Mouse (Mus musculus) intestine, embryonic 16.5 days (tissue): Measurements from ENCODE around the gene 2900026A02Rik. TPM values are rescaled to one million over a fixed set of nuclear protein-coding genes. Genes with fewer than 3 reads are reported as not detected.

ENCODE experiments used
- ATAC-seq: fragments of 200-750 bp; cut with Nextera tagmentation; 2 replicates; pipeline ENCODE4 v1.8.0; 2017; ENCODE audit warnings: moderate TSS enrichment, moderate library complexity
- H3K27ac ChIP-seq: fragments of 300-500 bp; sonication (generic); 2 replicates; pipeline ENCODE4 v1.5.1; 2014; ENCODE audit warnings: mild to moderate bottlenecking, low read length
- H3K27me3 ChIP-seq: fragments of 300-500 bp; sonication (generic); replicated peaks from 2 replicates; pipeline ENCODE4 v1.6.1; 2014; ENCODE audit warnings: low read length, control low read depth, mixed read lengths; ENCODE audit not compliant: control insufficient read depth, insufficient read depth
- H3K36me3 ChIP-seq: fragments of 300-500 bp; sonication (generic); 2 replicates; pipeline ENCODE4 v1.6.1; 2014; ENCODE audit warnings: low read length, control low read depth; ENCODE audit not compliant: control insufficient read depth, insufficient read depth
- H3K4me1 ChIP-seq: fragments of 300-500 bp; sonication (generic); 2 replicates; pipeline ENCODE4 v1.6.1; 2014; ENCODE audit warnings: low read length, control low read depth, mixed read lengths; ENCODE audit not compliant: control insufficient read depth, insufficient read depth
- H3K4me2 ChIP-seq: fragments of 300-500 bp; sonication (generic); 2 replicates; pipeline ENCODE4 v1.6.1; 2014; ENCODE audit warnings: low read depth, low read length, control low read depth
- H3K4me3 ChIP-seq: fragments of 300-500 bp; sonication (generic); 2 replicates; pipeline ENCODE4 v1.5.1; 2014; ENCODE audit warnings: mild to moderate bottlenecking, low read length
- H3K9ac ChIP-seq: fragments of 300-500 bp; sonication (generic); 2 replicates; pipeline ENCODE4 v1.6.1; 2014; ENCODE audit warnings: low read depth, low read length
- H3K9me3 ChIP-seq: fragments of 300-500 bp; sonication (generic); 2 replicates; pipeline ENCODE4 v1.6.1; 2016; ENCODE audit warnings: low read length, control low read depth; ENCODE audit not compliant: control insufficient read depth
- WGBS: fragments of 180-500 bp; shearing (Covaris S2); extraction: QIAGEN DNeasy Blood & Tissue Kit; methylation state at CpG from one replicate; pipeline ENCODE4 v1.1.7; 2014; 5-methylcytosine and 5-hydroxymethylcytosine counted together
- polyA plus RNA-seq: library from polyadenylated mRNA; unstranded; fragments of >200 nt; fragmentation: Nextera tagmentation; extraction: Ambion mirVana; gene quantifications from 2 replicates; pipeline ENCODE4 v1.2.1, GENCODE M21; 2015

2900026A02Rik gene
- polyA plus RNA-seq, 1 experiment from 2014 or later: 8.3 TPM

DNA sequence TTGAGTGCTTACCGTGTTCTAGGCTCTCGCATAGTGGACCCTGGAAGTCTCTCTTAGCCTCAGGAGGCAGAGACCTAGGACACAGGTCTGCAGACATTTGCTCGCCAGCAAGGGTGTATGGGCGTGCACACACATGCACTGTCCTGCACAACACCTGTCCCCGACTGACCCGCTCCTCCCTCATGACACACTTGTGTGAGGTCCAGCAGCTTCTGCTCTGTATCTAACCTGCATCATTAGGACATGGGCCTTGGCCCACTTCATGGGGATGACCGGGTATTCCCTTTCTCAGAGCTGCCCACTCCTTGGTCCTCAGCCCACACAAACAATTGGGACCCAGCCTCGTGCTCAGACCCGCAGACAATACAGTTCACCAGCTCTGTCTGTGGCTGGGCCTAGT lies 140.0 kb downstream of the 2900026A02Rik start:
- Histone ChIP-seq H3K4me2 (no peak overlapping the region), H3K27me3 (no peaks in the 10 kb centered on the region), H3K4me3 (no peak overlapping the region), H3K4me1 (peaks cover 7% of the 10 kb centered on the region; the same call in 1 of the 2 replicates), H3K9me3 (no peaks in the 10 kb centered on the region), H3K9ac (no peak overlapping the region), H3K27ac (no peak overlapping the region), H3K36me3 (no peaks in the 10 kb centered on the region)
- WGBS: 92% methylated on average over 9 of the region's 9 CpGs
- ATAC-seq: no peak

DNA sequence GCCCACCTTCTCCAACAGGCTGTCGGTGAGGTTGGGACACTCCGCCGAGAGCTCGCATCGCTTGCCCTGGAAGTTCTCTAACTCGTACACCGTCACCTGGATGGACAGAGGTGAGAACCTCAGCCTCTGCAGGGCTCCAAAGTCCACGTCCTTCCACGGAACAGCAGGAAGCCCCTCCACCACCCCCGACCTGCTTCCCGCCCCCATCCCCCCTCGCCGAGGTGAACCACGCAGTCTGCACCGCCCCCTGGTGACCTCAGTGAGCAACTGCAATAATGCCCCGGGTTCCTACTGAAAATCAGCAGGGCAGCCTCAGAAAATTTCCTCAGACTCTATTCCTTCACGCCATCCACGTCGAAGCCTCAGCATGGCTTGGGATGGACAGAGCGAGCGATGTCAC lies 141.3 kb downstream of the 2900026A02Rik start:
- H3K4me2 ChIP-seq: no peak overlapping the region
- H3K36me3 ChIP-seq: no peaks in the 10 kb centered on the region
- no peak overlapping the region for H3K9ac ChIP-seq
- WGBS: 26% methylated on average over 21 of the region's 21 CpGs
- H3K4me1 ChIP-seq: peaks cover 7% of the 10 kb centered on the region; the same call in 1 of the 2 replicates
- H3K4me3 ChIP-seq: no peak overlapping the region
- H3K27ac ChIP-seq: no peak overlapping the region
- H3K9me3 ChIP-seq: no peaks in the 10 kb centered on the region
- no peaks in the 10 kb centered on the region for H3K27me3 ChIP-seq
- no peak for ATAC-seq

DNA sequence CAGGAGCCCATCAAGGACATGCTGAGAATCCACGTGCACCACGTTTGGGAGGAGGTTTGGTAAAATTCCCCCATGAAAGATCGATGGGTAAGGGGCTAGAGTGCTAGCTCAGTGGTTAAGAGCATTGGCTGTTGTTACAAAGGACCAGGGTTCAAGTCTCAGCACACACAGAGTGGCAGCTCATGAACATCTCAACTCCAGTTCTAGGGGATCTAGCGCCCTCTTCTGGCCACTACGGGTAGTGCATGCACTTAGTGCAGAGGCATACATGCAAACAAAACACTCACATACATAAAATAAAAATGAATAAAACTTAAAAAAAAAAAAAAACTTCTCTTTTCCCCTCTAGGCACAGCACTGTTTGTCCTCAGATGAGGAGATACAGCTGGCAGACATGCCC lies 142.3 kb downstream of the 2900026A02Rik start:
- no peaks in the 10 kb centered on the region for H3K9me3 ChIP-seq
- peaks cover 7% of the 10 kb centered on the region; the same call in 1 of the 2 replicates for H3K4me1 ChIP-seq
- no peak overlapping the region for H3K4me3 ChIP-seq
- H3K27me3 ChIP-seq: no peaks in the 10 kb centered on the region
- no peak overlapping the region for H3K9ac ChIP-seq
- H3K27ac ChIP-seq: no peak overlapping the region
- no peaks in the 10 kb centered on the region for H3K36me3 ChIP-seq
- no peak overlapping the region for H3K4me2 ChIP-seq
- no peak for ATAC-seq
- WGBS: 61% methylated on average over 5 of the region's 5 CpGs

DNA sequence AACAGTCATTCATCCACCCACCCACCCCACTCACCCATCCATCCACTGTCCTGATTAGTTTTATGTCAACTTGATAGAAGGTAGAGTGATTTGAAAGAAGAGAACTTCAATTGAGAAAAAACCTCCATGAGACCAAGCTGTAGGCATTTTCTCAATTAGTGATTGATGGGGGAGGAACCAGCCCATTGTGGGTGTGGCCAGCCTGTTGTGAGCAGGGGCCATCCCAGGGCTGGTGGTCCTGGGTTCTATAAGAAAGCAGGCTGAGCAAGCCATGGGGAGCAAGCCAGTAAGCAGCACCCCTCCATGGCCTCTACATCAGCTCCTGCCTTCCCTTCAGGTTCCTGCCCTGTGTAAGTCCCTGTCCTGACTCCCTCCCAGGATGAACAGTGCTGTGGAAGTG lies 151.0 kb downstream of the 2900026A02Rik start, which contains the start of gene Crybb2:
Gene Crybb2, minus strand, starts transcription at position 101 of the 400 bp plus-strand sequence.
- no peak for ATAC-seq
- no peak within 1 kb of the TSS for H3K9ac ChIP-seq
- no peak within 1 kb of the TSS for H3K4me3 ChIP-seq
- no peaks in the 10 kb centered on the region for H3K36me3 ChIP-seq
- H3K9me3 ChIP-seq: no peaks in the 10 kb centered on the region
- no peak within 1 kb of the TSS for H3K27ac ChIP-seq
- H3K4me1 ChIP-seq: no peaks in the 10 kb centered on the region
- H3K27me3 ChIP-seq: no peaks in the 10 kb centered on the region
- no peak within 1 kb of the TSS for H3K4me2 ChIP-seq

DNA sequence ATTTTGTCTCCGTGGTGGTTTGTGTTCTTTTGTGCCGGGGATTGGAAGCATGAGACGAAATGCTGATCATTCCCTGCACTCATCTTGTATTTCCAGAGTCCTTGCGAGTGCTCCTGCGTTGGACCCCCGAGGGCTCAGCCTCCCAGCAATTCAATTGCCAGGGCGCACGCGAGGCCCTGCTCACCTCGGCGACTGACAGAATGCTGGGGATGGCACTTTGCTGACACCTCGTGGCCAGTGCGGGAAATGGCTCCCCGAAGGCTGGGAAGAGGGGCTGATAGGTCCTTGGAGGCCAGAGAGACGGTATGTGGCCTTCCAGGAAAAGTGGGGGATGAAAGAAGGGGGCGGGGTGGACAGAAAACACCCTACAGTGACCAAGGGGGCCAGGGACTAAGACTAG lies 166.7 kb downstream of the 2900026A02Rik start:
- H3K27me3 ChIP-seq: no peaks in the 10 kb centered on the region
- 5% methylated on average over 16 of the region's 16 CpGs for WGBS
- no peak overlapping the region for H3K9ac ChIP-seq
- no peak overlapping the region for H3K4me3 ChIP-seq
- H3K4me2 ChIP-seq: no peak overlapping the region
- ATAC-seq: peak; percentile 58
- H3K9me3 ChIP-seq: no peaks in the 10 kb centered on the region
- H3K4me1 ChIP-seq: no peaks in the 10 kb centered on the region
- no peaks in the 10 kb centered on the region for H3K36me3 ChIP-seq
- H3K27ac ChIP-seq: no peak overlapping the region

DNA sequence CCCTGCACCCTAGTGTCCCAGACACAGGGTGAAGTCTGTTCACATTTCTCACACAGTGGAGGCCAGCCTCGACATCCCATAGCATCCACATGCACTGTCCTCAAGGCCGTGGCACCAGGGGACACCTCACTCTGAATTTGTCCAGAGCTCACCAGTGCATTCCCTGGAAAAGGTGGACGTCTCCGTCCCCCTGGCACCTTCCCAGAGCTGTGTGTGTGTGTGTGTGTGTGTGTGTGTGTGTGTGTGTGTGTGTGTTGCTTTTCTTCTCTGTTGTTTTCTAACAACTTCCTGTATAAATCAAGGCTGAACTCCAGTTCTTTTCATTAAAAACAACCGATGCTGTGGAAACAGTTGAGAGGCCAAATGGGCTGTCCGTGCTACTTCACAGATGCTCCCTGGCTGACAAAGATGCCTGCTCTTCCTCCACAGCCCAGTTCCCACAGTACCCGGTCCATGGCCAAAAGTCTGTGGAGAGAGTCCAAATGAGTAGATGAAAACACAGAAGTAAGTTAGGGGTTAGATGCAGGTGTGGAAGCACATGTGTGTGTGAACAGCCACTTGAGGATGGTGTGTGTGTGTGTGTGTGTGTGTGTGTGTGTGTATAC lies 170.4 kb downstream of the 2900026A02Rik start:
- Histone ChIP-seq H3K9me3 (no peaks in the 10 kb centered on the region; the same call in 1 of the 2 replicates), H3K4me1 (no peaks in the 10 kb centered on the region), H3K27me3 (no peaks in the 10 kb centered on the region), H3K36me3 (no peaks in the 10 kb centered on the region), H3K27ac (no peak overlapping the region), H3K4me3 (no peak overlapping the region), H3K4me2 (no peak overlapping the region), H3K9ac (no peak overlapping the region)
- no peak for ATAC-seq
- 60% methylated on average over 7 of the region's 7 CpGs for WGBS

DNA sequence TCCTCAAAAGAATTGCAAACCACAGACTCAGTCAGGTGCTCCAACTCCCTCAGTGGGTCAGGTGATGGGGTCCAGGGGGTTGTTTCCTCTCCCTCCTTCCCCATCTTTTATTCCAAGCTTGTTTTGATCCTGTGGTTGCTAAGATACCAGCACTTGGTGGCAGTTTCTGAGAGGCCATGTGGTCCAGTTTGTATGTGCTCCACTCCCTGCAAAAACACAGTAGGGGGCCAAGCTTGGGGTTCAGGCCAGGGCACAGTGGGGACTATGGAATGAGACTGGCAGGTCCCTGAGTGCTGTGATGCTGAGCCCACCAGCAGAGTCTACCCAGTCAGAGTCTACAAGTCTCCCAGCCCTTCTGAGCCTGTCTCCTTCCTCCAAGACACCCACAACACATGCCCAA lies 171.2 kb downstream of the 2900026A02Rik start:
- Histone ChIP-seq H3K27ac (no peak overlapping the region), H3K4me2 (no peak overlapping the region), H3K4me3 (no peak overlapping the region), H3K9me3 (no peaks in the 10 kb centered on the region; the same call in 1 of the 2 replicates), H3K4me1 (no peaks in the 10 kb centered on the region), H3K9ac (no peak overlapping the region), H3K27me3 (no peaks in the 10 kb centered on the region), H3K36me3 (no peaks in the 10 kb centered on the region)
- ATAC-seq: no peak

DNA sequence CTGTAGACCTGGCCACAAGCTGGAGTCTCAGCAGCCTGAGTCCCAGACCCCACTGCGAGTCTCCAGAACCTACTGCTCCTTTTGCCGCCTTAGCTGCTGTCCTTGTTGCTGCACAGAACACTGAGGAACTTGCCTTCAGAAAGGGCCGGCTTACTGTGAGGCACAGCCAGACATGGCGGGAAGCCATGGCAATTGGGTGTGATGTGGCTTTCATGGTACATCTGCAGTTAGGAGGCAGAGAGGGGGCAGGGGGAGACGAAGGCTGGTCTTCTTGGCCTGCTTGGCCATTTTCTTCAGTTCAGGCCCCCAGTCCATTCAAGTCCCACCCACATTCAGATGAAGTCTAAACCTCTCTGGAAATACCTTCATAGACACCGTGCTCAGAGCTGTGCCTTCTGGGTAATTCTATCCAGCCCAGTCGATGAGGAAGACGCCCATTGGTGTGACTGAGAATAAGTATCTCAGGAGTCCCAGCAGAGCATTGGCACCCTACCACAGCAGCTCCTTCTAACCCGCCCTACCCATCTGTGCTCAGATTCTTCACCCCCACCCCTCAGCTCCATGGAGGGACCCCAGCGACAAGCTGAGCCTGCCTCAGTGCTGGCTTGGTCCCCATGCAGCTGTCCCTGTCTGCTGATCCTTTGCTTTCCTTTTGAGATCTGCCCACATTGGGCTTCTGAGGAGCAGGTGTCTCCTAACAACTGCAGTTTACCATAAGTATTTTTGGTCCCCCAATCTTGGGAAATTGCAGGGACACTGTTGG lies 175.3 kb downstream of the 2900026A02Rik start:
- Histone ChIP-seq H3K27me3 (no peaks in the 10 kb centered on the region), H3K9ac (no peak overlapping the region), H3K4me3 (no peak overlapping the region), H3K9me3 (no peaks in the 10 kb centered on the region; the same call in 1 of the 2 replicates), H3K4me2 (no peak overlapping the region), H3K27ac (no peak overlapping the region), H3K4me1 (0 out of 2 replicates have a peak, but pooled peaks cover 3% of the 10 kb centered on the region), H3K36me3 (no peaks in the 10 kb centered on the region)
- 88% methylated on average over 10 of the region's 10 CpGs for WGBS
- ATAC-seq: no peak

DNA sequence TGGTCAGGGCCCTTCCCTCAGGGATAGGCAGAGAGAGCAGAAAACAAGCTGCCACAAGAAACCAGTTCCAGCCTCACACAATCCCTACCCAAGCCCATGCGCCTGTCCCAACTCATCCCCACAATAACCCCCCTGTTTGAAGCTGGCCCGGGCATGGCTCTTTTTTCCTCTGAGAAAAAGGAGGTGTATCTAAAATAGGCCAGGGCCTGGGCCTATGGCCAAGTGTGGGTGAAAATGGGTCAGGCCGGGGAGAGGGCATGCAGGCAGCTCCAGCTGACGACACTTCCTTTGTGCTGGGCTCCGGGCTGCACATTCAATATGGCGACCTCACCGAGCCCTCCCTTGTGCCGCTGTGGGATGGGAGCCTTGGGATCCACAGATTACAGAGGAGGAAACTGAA lies 177.5 kb downstream of the 2900026A02Rik start:
- Histone ChIP-seq H3K27me3 (no peaks in the 10 kb centered on the region), H3K9me3 (no peaks in the 10 kb centered on the region; the same call in 1 of the 2 replicates), H3K36me3 (no peaks in the 10 kb centered on the region), H3K9ac (no peak overlapping the region), H3K4me1 (0 out of 2 replicates have a peak, but pooled peaks cover 3% of the 10 kb centered on the region), H3K27ac (no peak overlapping the region), H3K4me3 (no peak overlapping the region), H3K4me2 (no peak overlapping the region)
- no peak for ATAC-seq
- WGBS: 83% methylated on average over 8 of the region's 8 CpGs
